Mouse (Mus musculus): Measurements from ENCODE around the gene Phospho1. TPM values are rescaled to one million over a fixed set of nuclear protein-coding genes. Genes with fewer than 3 reads are reported as not detected.

The Phospho1 gene
- not detected in 4 replicates for total RNA-seq (2023)

DNA sequence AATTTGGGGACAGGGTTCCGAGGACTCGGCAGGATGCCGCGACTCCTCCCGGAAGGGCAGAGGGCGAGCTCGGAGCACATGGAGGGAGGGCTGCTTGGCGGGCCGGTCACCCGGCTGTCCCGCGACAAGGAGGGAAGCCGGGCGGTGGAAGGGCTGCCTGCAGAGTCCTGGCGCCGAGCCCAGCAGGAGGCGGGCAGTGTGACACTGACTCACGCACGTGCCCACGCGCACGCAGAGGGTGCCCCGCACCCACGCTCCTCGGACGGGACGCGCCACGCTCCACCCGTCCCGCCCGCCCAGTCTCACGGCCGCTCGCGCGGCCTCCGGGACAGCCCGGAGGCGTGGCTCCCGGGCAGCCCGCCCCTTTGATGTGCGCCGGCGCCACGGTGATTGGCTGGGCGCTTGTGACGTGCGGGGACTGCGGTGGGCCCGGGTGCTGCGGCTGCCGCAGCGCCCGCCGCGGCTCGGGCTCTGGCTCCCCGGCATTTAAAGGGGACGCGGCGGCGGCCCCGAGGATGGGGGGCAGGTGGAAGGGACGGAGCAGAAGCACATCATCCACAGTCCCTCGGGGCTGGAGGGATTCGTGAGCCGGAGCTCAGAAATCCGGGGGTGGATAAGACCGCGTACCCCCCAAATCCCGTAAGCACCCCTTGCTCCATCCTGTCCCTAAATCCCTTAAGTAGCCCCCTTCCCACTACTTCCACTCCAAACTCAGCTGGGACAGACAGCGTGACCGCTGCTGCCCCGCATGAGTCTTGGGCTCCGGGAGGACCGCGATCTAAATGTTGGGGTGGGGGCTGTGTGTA is at the start of gene Phospho1:
Phospho1 (plus strand) TSS at position 429 of the 806 bp plus-strand sequence.

DNA sequence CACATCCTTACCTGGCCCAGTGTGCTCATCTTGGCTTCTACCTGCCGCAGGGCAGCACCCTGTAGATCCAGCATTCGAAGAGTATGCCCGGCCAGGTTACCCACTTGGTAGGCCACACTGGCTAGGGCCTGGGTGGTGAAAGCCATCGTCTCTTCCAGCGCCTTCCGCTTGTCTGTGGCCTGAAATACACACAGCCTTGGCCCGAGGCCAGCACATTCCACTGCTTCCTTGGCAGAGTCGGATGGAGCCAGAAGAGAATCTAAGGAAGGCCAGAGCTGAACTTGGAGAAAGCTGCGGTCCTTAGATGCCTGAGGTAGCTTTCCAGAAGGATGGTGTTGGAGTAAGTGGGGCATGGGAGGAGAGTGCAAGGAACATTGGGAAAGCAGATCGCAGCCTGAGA is 12.8 kb downstream of the Phospho1 start, which contains the start of gene Gngt2:
Gngt2 (plus strand) TSS at position 158 of the 400 bp plus-strand sequence.

DNA sequence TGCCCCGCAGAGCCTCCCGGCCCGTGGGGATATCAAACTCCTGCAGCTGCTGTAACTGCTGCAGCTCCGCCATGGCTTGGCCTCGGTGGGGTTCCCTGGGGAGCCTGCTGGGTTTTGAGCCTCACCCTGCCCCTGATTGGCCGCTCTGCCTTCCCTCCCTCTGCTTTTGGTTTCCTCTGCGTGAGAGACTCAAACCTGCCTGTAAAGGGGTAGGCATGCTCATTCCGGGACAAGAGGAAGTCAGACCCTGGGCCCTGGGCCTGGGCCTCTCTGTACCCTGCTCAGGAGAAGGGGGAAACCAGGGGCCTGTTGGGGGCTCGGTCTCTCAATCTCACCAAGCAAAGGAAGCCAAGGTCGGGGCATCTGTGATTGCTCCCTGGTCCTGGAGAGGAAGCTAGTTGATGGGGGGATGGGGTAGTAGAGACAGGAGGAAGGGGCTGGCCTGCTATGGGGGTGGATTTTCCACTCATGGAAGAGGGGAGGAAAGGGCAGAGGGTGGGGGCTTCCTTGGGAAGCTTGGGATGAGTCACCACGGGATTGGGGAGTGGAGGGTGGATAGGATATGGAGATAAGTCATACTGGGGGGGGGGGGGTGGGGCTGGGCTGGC is 17.9 kb downstream of the Phospho1 start, which contains the start of gene Abi3:
Abi3 (minus strand) TSS at position 403 of the 608 bp plus-strand sequence.

Other genes with a start within 250 kb of the Phospho1 start
- 6.1 to 6.7 TPM (median 6.5 TPM) in 4 replicates for gene Ngfr, start 236.8 kb upstream of the Phospho1 start, total RNA-seq (2023)
- 29.9 to 52.8 TPM (median 40.3 TPM) in 4 replicates for gene Phb, start 157.5 kb upstream of the Phospho1 start, total RNA-seq (2023)
- 57.0 to 59.9 TPM (median 58.5 TPM) in 4 replicates for gene Zfp652, start 111.8 kb upstream of the Phospho1 start, total RNA-seq (2023)
- 2.8 to 3.3 TPM (median 3.0 TPM) in 4 replicates for gene B130006D01Rik, start 100.9 kb upstream of the Phospho1 start, total RNA-seq (2023)
- gene Gngt2, start 12.7 kb downstream of the Phospho1 start, total RNA-seq (2023), result 49.1 to 61.5 TPM (median 54.0 TPM) in 4 replicates
- gene Abi3, start 18.0 kb downstream of the Phospho1 start, total RNA-seq (2023), result 81.1 to 94.4 TPM (median 86.6 TPM) in 4 replicates
- 0.31 to 1.2 TPM (median 0.89 TPM) in 3 of 4 replicates, not detected in the other for gene B4galnt2, start 90.4 kb downstream of the Phospho1 start, total RNA-seq (2023)
- not detected in 4 replicates for gene Igf2bp1, start 181.4 kb downstream of the Phospho1 start, total RNA-seq (2023)
- gene Gip, start 200.0 kb downstream of the Phospho1 start, total RNA-seq (2023), result not detected in 4 replicates
- gene Snf8, start 210.4 kb downstream of the Phospho1 start, total RNA-seq (2023), result 55.9 to 63.2 TPM (median 59.9 TPM) in 4 replicates
- 50.6 to 51.5 TPM (median 51.0 TPM) in 4 replicates for gene Ube2z, start 240.9 kb downstream of the Phospho1 start, total RNA-seq (2023)

All from B cell, adult 62 days (primary cell).